Mouse (Mus musculus) heart, adult 2 months (tissue): Measurements from ENCODE around the gene Pkdcc.

Source experiments
- CTCF ChIP-seq: fragments of 200-600 bp; IDR thresholded peaks from 2 replicates; pipeline ENCODE4 v1.8.1; 2022; ENCODE audit warnings: antibody characterized with exemption, mild to moderate bottlenecking, moderate library complexity
- EP300 ChIP-seq: fragments of 200-500 bp; IDR thresholded peaks from 2 replicates; pipeline ENCODE4 v1.6.1; 2011; ENCODE audit warnings: low read depth, low read length, control low read depth; ENCODE audit not compliant: insufficient read depth
- POLR2A ChIP-seq: fragments of 200-500 bp; IDR thresholded peaks from 2 replicates; pipeline ENCODE4 v1.6.1; 2011; ENCODE audit warnings: mild to moderate bottlenecking, low read depth, low read length, control low read depth; ENCODE audit not compliant: insufficient read depth

DNA sequence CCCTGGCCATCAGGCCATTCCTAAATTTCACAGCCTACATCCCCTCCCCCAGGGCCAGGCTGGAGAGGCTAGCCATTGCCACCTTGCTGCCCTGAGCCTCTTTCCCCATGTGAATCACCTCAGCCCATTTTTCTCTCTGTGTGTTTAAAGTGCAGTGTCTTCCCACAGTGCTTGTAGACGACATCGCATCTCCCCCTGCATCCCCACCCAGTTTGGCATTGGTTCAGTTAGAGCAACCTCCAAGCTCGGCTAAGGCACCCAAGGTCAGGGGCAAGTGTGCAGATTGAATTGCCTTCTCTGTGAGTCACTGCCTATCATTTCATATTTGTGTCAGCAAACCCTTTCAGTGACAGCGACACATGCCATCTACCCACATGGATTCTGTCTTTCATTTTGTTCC, 20.6 kb upstream of the Pkdcc start:
- no peak for TF ChIP-seq CTCF
- no peak for TF ChIP-seq POLR2A
- no peak for TF ChIP-seq EP300
